Mouse (Mus musculus) liver (tissue): ENCODE results near the gene Vps39.

ENCODE experiments used
- DNase-seq: peaks from one replicate; pipeline ENCODE4 v3.0.0-alpha.2; 2020; ENCODE audit warnings: mixed read lengths

The Vps39 gene

GRCm38 (mm10) chr2:120352682-120353646 is at the start of gene Vps39:
Gene Vps39 (minus strand): TSS chr2:120353137.
- peak; percentile 91 for DNase-seq

GRCm38 (mm10) chr2:120397951-120398350 is 45.0 kb upstream of the Vps39 start:
- DNase-seq: no peak

- DNase-seq: no peak
These were observed 39.5 kb upstream of the Vps39 start for GRCm38 (mm10) chr2:120392406-120392805.

- DNase-seq: no peak
These were observed 38.0 kb upstream of the Vps39 start for GRCm38 (mm10) chr2:120390934-120391333.

GRCm38 (mm10) chr2:120389376-120389775 is 36.4 kb upstream of the Vps39 start:
- no peak for DNase-seq

DNA sequence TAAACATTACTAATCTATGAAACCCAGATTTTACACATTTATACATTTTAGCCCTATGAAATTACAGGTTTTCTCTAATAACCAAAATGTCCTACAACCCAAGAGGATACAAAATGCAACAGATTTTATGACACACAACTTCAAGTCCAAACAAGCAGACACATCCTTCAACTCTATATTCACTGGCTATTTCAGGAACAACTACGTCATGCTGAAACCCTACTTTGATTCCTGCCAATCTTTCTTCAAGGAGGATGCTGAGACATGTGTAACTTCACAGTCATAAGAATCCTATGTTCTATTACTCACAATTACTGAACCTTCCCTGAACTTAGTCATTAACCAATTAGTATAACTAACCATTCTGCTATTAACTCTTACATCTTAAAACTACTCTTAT is 34.4 kb upstream of the Vps39 start:
- DNase-seq: no peak

GRCm38 (mm10) chr2:120386264-120386663 is 33.3 kb upstream of the Vps39 start:
- DNase-seq: no peak

GRCm38 (mm10) chr2:120373858-120374257 is 20.9 kb upstream of the Vps39 start:
- DNase-seq: no peak

- DNase-seq: no peak
These were observed 14.7 kb upstream of the Vps39 start for GRCm38 (mm10) chr2:120367416-120368207.

DNA sequence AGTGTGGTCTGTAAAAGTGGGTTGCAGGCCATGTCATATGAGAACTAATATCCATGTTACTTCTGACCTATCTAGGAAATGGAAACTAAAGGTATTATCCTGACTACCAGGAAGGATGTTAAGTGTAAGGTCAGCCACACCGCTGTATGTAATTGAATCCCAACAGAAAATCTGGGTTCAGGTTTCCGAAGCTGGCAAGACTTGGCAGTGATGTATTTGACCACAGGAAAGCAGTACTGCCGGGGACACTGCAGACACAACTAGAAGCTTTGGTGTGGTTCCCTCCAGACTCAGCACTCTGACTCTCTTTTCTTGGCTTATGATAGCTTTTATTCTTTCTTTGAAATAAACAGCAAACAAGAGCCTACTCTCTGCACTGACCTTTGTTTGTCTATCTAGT is 13.6 kb upstream of the Vps39 start:
- DNase-seq: no peak

DNA sequence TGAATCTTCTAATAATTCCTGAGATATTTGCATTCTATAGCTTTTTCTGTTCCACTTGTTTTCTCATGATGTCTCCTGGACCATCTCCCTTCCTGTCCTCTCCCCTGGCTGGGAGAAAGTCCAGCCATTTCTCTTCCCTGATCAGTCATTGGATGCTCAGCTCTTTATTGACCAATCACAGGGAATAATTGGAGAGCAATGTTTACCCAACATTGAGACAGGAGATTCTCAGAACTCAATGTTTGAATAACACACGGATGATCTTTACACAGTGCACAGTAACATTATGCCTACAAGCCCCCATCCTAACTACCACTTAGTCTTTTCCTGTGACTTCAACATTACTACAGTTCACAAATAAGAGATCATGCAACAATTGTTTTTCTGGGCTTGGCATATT is 7.5 kb upstream of the Vps39 start:
- DNase-seq: no peak

DNA sequence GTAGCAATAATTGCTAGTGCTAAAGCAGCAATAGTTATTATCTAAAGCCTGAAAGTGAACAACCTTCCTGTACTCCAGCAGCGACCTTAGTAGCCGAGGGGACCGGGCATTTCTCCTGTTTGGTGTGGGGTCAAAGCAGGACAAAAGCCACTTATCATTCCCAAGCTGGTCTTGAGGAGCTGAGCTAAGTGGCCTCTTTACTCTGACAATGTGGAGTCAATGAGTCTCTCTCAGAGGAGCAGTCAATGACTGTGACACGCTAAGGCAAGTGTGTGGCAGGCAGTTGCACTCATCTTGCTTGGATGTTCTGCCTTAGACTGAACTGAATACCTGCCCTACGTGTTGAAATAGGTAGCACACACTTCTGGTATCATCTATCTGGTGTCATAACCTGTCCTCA is 1.6 kb downstream of the Vps39 start:
- DNase-seq: no peak

DNA sequence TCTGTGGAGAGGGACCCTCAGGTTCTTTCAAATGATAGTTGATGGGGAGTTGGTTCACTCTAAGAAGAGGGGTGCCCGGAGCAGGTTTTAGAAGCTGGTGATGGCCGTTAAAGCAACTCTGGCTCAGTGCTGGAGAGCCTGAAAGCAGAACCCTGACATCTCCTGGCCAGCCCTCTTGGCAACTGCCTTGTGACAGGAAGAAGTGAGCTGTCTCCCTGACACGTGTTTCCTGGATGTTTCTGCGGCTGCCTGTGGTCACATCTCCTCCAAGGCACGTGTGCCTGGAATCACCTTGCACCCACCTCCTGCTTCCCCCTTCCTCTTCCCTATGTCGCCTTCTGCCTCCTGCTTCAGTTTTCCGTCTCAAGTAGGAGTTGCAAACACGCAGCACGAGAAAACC is 4.8 kb downstream of the Vps39 start:
- DNase-seq: peak; percentile 15

GRCm38 (mm10) chr2:120341741-120342140 is 11.2 kb downstream of the Vps39 start:
- DNase-seq: no peak

- no peak for DNase-seq
These were observed 15.1 kb downstream of the Vps39 start for GRCm38 (mm10) chr2:120337886-120338285.

- no peak for DNase-seq
These were observed 21.4 kb downstream of the Vps39 start for GRCm38 (mm10) chr2:120331575-120331974.

DNA sequence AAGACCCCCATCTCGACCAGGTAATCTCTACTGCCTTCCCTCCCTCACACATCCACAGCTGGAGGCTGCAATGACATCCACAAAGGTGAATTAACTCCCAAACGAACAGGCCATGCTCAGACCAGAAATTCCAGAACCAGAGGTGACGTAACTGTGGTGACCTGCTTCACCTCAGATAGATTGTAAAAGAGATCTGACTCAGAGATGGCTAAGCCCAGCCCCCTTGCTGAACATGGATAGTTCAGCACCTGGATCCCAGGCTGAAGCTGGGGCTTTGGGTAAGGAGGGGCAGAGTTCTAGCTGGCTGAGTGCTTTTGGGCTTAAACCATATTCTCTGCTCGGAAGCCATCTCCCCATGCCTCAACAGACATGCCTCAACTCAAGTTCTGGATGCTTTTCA is 37.9 kb downstream of the Vps39 start:
- no peak for DNase-seq

GRCm38 (mm10) chr2:120314487-120314886 is 38.5 kb downstream of the Vps39 start:
- DNase-seq: no peak

- no peak for DNase-seq
These were observed 39.0 kb downstream of the Vps39 start, which contains the start of gene Pla2g4f for GRCm38 (mm10) chr2:120313976-120314375. Gene Pla2g4f (minus strand): TSS chr2:120314165.

- DNase-seq: no peak
These were observed 40.6 kb downstream of the Vps39 start for GRCm38 (mm10) chr2:120312276-120312825.

- DNase-seq: no peak
These were observed 48.8 kb downstream of the Vps39 start for GRCm38 (mm10) chr2:120304113-120304512.

DNA sequence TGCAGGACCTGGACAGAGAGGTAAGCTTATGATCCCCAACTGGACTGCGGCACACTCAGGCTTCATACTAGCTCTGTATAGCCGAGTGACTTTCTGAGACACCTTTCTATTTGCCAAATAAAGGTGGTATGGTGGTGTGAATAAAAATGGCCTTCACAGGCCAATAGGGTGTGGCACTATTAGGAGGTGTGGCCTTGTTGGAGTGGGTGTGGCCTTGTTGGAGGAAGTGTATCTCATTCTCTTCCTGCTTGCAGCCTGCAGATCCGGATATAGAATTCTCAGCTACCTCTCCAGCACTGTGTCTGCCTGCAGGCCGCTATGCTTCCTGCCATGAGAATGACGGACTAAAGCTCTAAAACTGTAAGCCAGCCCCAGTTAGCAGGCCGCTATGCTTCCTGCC is 51.9 kb downstream of the Vps39 start:
- DNase-seq: no peak

- DNase-seq: no peak
These were observed 53.1 kb downstream of the Vps39 start for GRCm38 (mm10) chr2:120299866-120300265.
